Mouse (Mus musculus) heart, postnatal 0 days (tissue): ENCODE measurements around the gene Nme2.

Source experiments
- CTCF ChIP-seq: IDR thresholded peaks from 2 replicates; pipeline ENCODE4 v1.5.1; 2016; ENCODE audit warnings: antibody characterized with exemption, control low read depth, low read depth
- EP300 ChIP-seq: IDR thresholded peaks from 2 replicates; pipeline ENCODE4 v1.6.1; 2016; ENCODE audit warnings: antibody characterized with exemption, low read depth

GRCm38 (mm10) chr11:93957746-93958145, 1.7 kb upstream of the Nme2 start:
- TF ChIP-seq CTCF (no peak), EP300 (no peak)
